Mouse (Mus musculus) lung, postnatal 0 days (tissue): ENCODE data around the gene Rora.

Experiments used
- CTCF ChIP-seq: IDR thresholded peaks from 2 replicates; pipeline ENCODE4 v1.5.1; 2016; ENCODE audit warnings: antibody characterized with exemption, mild to moderate bottlenecking
- EP300 ChIP-seq: IDR thresholded peaks from 2 replicates; pipeline ENCODE4 v1.6.1; 2016; ENCODE audit warnings: antibody characterized with exemption, mild to moderate bottlenecking, control low read depth

DNA sequence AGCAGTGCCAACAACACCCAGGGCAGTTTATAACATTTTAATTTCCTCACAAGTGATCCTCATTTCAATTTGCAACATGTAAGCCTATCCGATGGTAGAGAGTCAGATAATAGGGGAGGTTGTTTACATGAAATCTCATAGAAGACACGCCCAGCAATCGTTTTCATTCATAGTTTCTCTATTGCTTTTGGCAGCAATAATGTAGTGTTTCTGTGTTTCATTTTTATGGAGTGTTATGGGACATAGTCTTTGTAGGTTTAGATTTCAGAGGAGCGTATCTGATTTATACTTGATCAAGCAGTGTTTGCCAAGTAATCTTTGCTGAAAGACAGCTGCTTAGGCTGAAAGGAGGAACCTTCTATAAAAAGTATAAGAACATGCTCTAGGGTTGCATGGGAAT lies 137.3 kb downstream of the Rora start:
- TF ChIP-seq CTCF, result no peak
- no peak for TF ChIP-seq EP300
